Mouse (Mus musculus) thymus, adult 2 months (tissue): ENCODE data around the gene Ehd2.

Source experiments
- CTCF ChIP-seq: fragments of 200-500 bp; IDR thresholded peaks from 2 replicates; pipeline ENCODE4 v1.5.1; 2012; ENCODE audit warnings: mild to moderate bottlenecking, control low read depth, low read length, moderate library complexity, borderline replicate concordance; ENCODE audit not compliant: control insufficient read depth, poor library complexity, insufficient read depth; ENCODE audit errors: extremely low read depth
- POLR2A ChIP-seq: fragments of 200-500 bp; IDR thresholded peaks from 2 replicates; pipeline ENCODE4 v1.6.1; 2012; ENCODE audit warnings: mild to moderate bottlenecking, low read length, control low read depth, moderate library complexity; ENCODE audit not compliant: control insufficient read depth, poor library complexity, insufficient read depth; ENCODE audit errors: extremely low read depth

- no peak for TF ChIP-seq POLR2A
- TF ChIP-seq CTCF, result no peak
These were observed 50.4 kb downstream of the Ehd2 start for GRCm38 (mm10) chr7:15916996-15917395.
